Mouse (Mus musculus): ENCODE results near the gene Hoxb3. TPM values are rescaled to one million over a fixed set of nuclear protein-coding genes. Genes with fewer than 3 reads are reported as not detected.

Hoxb3 gene
- total and polyA plus RNA-seq, 3 experiments, result not detected

- TF ChIP-seq POLR2AphosphoS5 (IDR thresholded peaks at IDR 0.05; ENCODE audit: borderline replicate concordance, low read depth, low read length), result no peak
- TF ChIP-seq POLR2AphosphoS2 (IDR thresholded peaks at IDR 0.05; ENCODE audit: low read length), result no peak
- TF ChIP-seq TBP (IDR thresholded peaks at IDR 0.05; ENCODE audit: low read depth, low read length), result no peak
- TF ChIP-seq POLR2A (IDR thresholded peaks at IDR 0.05; ENCODE audit: control insufficient read depth in 1 of 2, insufficient read depth in 1 of 2, low read depth in 1 of 2, low read length in 2 of 2, poor library complexity in 1 of 2), result no peak
- no peak for TF ChIP-seq TCF12 (IDR thresholded peaks at IDR 0.05; ENCODE audit: low read depth, low read length)
- no peak for TF ChIP-seq GATA1 (IDR thresholded peaks at IDR 0.05; ENCODE audit: low read depth, low read length)
- TF ChIP-seq MYC (IDR thresholded peaks at IDR 0.05; ENCODE audit: low read depth, low read length), result no peak
- TF ChIP-seq EP300 (IDR thresholded peaks at IDR 0.05; ENCODE audit: low read depth in 1 of 2, low read length in 2 of 2), result no peak
- TF ChIP-seq CTCF (IDR thresholded peaks at IDR 0.05 in 2 of 3, conservative IDR thresholded peaks at IDR 0.05 in 1 of 3; ENCODE audit: control insufficient read depth in 1 of 3, insufficient read depth in 1 of 3, low read depth in 2 of 3, low read length in 3 of 3, poor library complexity in 1 of 3, severe bottlenecking in 1 of 3), result no peak
- no peak for TF ChIP-seq ELF1 (IDR thresholded peaks at IDR 0.05; ENCODE audit: low read depth, low read length)
- no peak for TF ChIP-seq ETS1 (IDR thresholded peaks at IDR 0.05; ENCODE audit: low read depth, low read length)
- no peak for TF ChIP-seq MAFK (IDR thresholded peaks at IDR 0.05; ENCODE audit: borderline replicate concordance, low read depth, low read length)
- no peak for TF ChIP-seq RCOR1 (IDR thresholded peaks at IDR 0.05; ENCODE audit: low read depth, low read length)
- no peak for TF ChIP-seq USF1 (IDR thresholded peaks at IDR 0.05; ENCODE audit: low read depth, low read length)
- TF ChIP-seq SMC3 (IDR thresholded peaks at IDR 0.05; ENCODE audit: low read depth, low read length), result no peak
- no peak for TF ChIP-seq TAL1 (IDR thresholded peaks at IDR 0.05; ENCODE audit: low read length)
- no peak for TF ChIP-seq MEF2A (IDR thresholded peaks at IDR 0.05; ENCODE audit: extremely low read depth, insufficient replicate concordance, low read depth, low read length, poor library complexity, severe bottlenecking)
- Histone ChIP-seq H3K4me3 (ENCODE audit: control insufficient read depth in 1 of 2, insufficient read depth in 1 of 2, low read depth in 2 of 2, low read length in 2 of 2) (no peak overlapping the region), H3K4me1 (ENCODE audit: control insufficient read depth in 1 of 2, insufficient read depth in 2 of 2, low read length in 2 of 2) (no peaks in the 10 kb centered on the region), H3K9me3 (replicated peaks; ENCODE audit: insufficient read depth, low read length) (no peaks in the 10 kb centered on the region), H3K27ac (ENCODE audit: control insufficient read depth, low read depth, low read length) (no peak overlapping the region), H3K9ac (ENCODE audit: control insufficient read depth, low read depth, low read length, poor library complexity, severe bottlenecking) (no peak overlapping the region), H3K27me3 (ENCODE audit: control insufficient read depth in 1 of 2, insufficient read depth in 2 of 2, low read length in 2 of 2) (peaks cover 2 to 9% of the 10 kb centered on the region in 2 experiments; a peak in 3 of 4 replicates), H3K36me3 (ENCODE audit: control insufficient read depth in 1 of 2, insufficient read depth in 2 of 2, low read length in 2 of 2) (no peaks in the 10 kb centered on the region), H3K79me2 (ENCODE audit: control insufficient read depth, insufficient read depth, low read length, poor library complexity) (no peaks in the 10 kb centered on the region)
- no peak for DNase-seq (ENCODE audit: low read depth, low spot score)
Observed at GRCm38 (mm10) chr11:96363807-96364206, 40.7 kb downstream of the Hoxb3 start.

- Histone ChIP-seq H3K79me2 (ENCODE audit: control insufficient read depth, insufficient read depth, low read length, poor library complexity) (no peaks in the 10 kb centered on the region), H3K9me3 (replicated peaks; ENCODE audit: insufficient read depth, low read length) (no peaks in the 10 kb centered on the region), H3K4me3 (ENCODE audit: control insufficient read depth in 1 of 2, insufficient read depth in 1 of 2, low read depth in 2 of 2, low read length in 2 of 2) (no peak within 1 kb of the TSS), H3K27me3 (ENCODE audit: control insufficient read depth in 1 of 2, insufficient read depth in 2 of 2, low read length in 2 of 2) (peaks cover 2 to 9% of the 10 kb centered on the region in 2 experiments; a peak in 3 of 4 replicates), H3K4me1 (ENCODE audit: control insufficient read depth in 1 of 2, insufficient read depth in 2 of 2, low read length in 2 of 2) (no peaks in the 10 kb centered on the region), H3K27ac (ENCODE audit: control insufficient read depth, low read depth, low read length) (no peak within 1 kb of the TSS), H3K36me3 (ENCODE audit: control insufficient read depth in 1 of 2, insufficient read depth in 2 of 2, low read length in 2 of 2) (no peaks in the 10 kb centered on the region), H3K9ac (ENCODE audit: control insufficient read depth, low read depth, low read length, poor library complexity, severe bottlenecking) (no peak within 1 kb of the TSS)
- TF ChIP-seq EP300 (IDR thresholded peaks at IDR 0.05; ENCODE audit: low read depth in 1 of 2, low read length in 2 of 2), result no peak
- no peak for TF ChIP-seq RAD21 (IDR thresholded peaks at IDR 0.05; ENCODE audit: low read depth, low read length)
- no peak for TF ChIP-seq SMC3 (IDR thresholded peaks at IDR 0.05; ENCODE audit: low read depth, low read length)
- TF ChIP-seq NELFE (IDR thresholded peaks at IDR 0.05; ENCODE audit: low read depth, low read length), result no peak
- TF ChIP-seq TCF12 (IDR thresholded peaks at IDR 0.05; ENCODE audit: low read depth, low read length), result no peak
- no peak for TF ChIP-seq E2F4 (IDR thresholded peaks at IDR 0.05; ENCODE audit: borderline replicate concordance, low read depth, low read length)
- no peak for TF ChIP-seq RCOR1 (IDR thresholded peaks at IDR 0.05; ENCODE audit: low read depth, low read length)
- no peak for TF ChIP-seq MYC (IDR thresholded peaks at IDR 0.05; ENCODE audit: low read depth, low read length)
- no peak for DNase-seq (ENCODE audit: low read depth, low spot score)
Observed at GRCm38 (mm10) chr11:96365441-96366091, 42.4 kb downstream of the Hoxb3 start, which contains the start of gene Hoxb1. Gene Hoxb1, plus strand, starts transcription at chr11:96365752.
